Mouse (Mus musculus) small intestine, adult 2 months (tissue): Measurements from ENCODE around the gene Qpctl.

ENCODE experiments used
- CTCF ChIP-seq: fragments of 200-500 bp; IDR thresholded peaks from 2 replicates; pipeline ENCODE4 v1.5.1; 2012; ENCODE audit warnings: low read depth, mild to moderate bottlenecking, control low read depth, inconsistent platforms, low read length, moderate library complexity, mixed read lengths; ENCODE audit not compliant: insufficient replicate concordance, insufficient read length; ENCODE audit errors: extremely low read depth
- POLR2A ChIP-seq: fragments of 200-500 bp; IDR thresholded peaks from 2 replicates; pipeline ENCODE4 v1.6.1; 2012; ENCODE audit warnings: low read depth, mild to moderate bottlenecking, control low read depth, inconsistent platforms, low read length, moderate library complexity

- TF ChIP-seq CTCF (no peak), POLR2A (no peak)
Measured at GRCm38 (mm10) chr7:19178035-19178434, 28.9 kb upstream of the Qpctl start.
